Mouse (Mus musculus) heart, postnatal 4 days (tissue): Measurements from ENCODE around the gene Fsd1l. TPM values are rescaled to one million over a fixed set of nuclear protein-coding genes. Genes with fewer than 3 reads are reported as not detected.

ENCODE experiments used
- DNase-seq: peaks from one replicate; pipeline ENCODE4 v3.0.0; 2021
- total RNA-seq, 2 experiments: library from RNA; stranded (reverse); gene quantifications; 2 replicates each; pipeline ENCODE4 v1.2.3; 2021

Fsd1l gene
- 10 to 100 TPM; 34.4 to 40.0 TPM for total RNA-seq

DNA sequence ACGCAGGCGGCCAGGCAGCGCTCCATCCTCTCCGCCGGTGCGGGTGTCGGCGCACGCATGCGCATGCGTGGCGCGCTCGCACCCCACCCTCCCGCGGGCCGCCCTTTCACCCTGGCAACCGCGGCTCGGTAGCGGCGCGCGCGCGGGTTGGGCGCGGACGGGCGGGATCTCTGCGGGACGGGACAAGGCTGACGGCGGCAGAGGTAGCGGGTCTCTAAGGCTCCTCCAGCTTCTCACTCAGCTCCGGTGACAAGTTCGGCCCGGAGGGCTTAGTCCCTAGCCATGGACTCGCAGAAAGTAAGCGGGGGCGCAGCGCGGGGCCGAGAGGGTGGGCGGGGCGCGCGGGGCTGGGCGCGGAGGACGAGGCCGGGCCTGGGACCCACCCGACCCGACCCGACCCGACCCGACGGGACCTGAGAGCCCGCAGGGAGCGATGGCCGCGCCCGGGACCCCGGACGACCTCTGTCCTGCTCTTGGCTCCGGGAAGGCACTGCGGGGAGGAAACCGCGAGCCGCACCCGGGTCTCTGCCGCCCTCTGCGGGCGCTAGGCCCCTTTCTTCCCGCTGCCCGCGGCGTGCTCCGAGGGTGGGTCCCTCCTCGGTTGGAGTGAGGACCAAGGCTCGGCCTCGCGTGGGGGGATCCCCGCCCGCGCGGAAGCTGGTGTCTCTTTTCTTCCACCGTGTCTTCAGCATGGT lies at the start of gene Fsd1l:
Fsd1l (plus strand) TSS at position 156 of the 695 bp plus-strand sequence.
- DNase-seq: peak; percentile 83

- no peak for DNase-seq
Observed at GRCm38 (mm10) chr4:53587676-53588075, 43.6 kb upstream of the Fsd1l start.

- no peak for DNase-seq
Observed at GRCm38 (mm10) chr4:53588936-53589335, 42.3 kb upstream of the Fsd1l start.

DNA sequence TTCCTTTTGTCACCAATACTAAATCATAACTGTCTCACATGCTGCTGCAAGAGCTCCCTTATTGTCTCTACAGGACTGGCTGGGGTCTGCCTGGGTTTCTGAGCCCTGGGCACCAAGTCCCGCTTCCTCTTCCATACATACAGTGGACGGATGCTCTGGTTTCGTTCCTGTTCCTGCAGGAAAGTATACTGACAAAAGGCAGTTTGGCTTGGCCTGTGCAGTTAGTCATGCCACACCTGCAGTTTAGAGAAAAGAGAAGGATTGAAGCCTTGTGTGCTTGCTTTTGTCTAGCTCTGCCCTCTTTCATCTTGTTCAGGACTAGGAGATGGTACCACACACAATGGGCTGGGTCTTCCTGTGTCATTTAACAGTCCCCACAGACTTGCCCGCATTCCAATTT lies 41.8 kb upstream of the Fsd1l start:
- no peak for DNase-seq

DNA sequence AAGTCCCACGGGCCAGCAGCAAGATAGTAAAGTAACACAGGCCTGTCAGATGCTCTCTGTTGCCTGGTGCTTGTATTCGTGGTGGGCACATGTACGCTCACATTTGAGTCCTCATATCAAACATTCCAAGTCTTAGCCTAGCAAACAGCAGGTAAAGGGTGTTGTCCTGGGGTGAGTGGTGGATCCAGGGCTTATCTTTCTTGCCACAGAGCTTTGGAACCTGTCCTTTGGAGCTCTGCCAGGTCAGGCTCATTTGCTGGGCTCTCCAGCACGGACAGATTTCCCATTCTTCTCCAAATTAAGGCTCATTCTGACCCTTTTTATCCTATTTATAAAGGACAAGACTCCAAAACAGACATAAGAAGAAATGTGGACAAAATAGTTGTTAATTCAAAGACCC lies 41.1 kb upstream of the Fsd1l start:
- no peak for DNase-seq

GRCm38 (mm10) chr4:53590691-53591447 lies 40.4 kb upstream of the Fsd1l start:
- DNase-seq: no peak

GRCm38 (mm10) chr4:53591536-53591935 lies 39.7 kb upstream of the Fsd1l start:
- no peak for DNase-seq

- DNase-seq: peak; percentile 29
Observed at GRCm38 (mm10) chr4:53591941-53592340, 39.3 kb upstream of the Fsd1l start.

- DNase-seq: peak; percentile 62
Observed at GRCm38 (mm10) chr4:53592386-53592785, 38.9 kb upstream of the Fsd1l start.

DNA sequence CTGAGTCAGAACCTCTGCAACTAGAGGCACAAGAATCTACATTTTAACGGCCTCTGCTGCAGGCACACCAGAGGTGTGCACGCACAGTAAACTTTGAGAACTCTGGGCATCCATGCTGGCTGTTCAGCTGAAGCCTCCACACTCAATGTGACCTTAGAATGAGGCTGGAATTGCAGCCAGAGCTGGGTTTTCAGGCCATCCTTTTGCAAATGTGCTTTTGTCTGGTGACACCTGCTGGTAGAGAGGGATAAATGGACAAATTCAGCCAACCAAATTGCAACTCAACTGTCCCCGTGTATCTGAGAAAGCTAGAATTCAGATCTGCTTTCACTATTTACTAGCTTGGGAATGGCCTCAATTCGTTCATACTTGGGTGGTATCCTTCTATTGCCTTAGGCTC lies 37.1 kb upstream of the Fsd1l start:
- DNase-seq: peak; percentile 70

- no peak for DNase-seq
Observed at GRCm38 (mm10) chr4:53595246-53596062, 35.8 kb upstream of the Fsd1l start.

GRCm38 (mm10) chr4:53596063-53596895 lies 35.0 kb upstream of the Fsd1l start:
- DNase-seq: peak; percentile 19

GRCm38 (mm10) chr4:53600462-53600861 lies 30.8 kb upstream of the Fsd1l start:
- peak; percentile 38 for DNase-seq

GRCm38 (mm10) chr4:53614576-53615225 lies 16.6 kb upstream of the Fsd1l start:
- DNase-seq: no peak

DNA sequence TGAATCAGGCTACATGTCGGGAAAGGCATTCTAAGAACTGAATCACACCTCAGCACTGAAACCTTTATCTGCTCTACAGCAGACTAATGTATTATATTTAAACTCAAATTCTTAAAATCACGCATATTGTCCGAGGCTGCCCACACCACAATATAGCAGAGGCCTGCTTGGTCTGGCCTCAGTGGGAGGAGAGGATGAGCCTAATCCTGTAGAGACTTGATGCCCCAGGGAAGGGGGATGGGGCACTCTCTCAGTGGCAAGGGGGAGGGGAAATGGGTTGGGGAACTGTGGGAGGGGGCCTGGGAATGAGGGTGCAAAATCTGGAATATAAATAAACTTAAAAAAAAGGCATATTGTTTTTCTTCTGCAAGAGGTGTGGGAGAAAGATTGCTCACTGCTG lies 13.3 kb upstream of the Fsd1l start:
- no peak for DNase-seq

- DNase-seq: no peak
Observed at GRCm38 (mm10) chr4:53620104-53620503, 11.2 kb upstream of the Fsd1l start.

- no peak for DNase-seq
Observed at GRCm38 (mm10) chr4:53621084-53621483, 10.2 kb upstream of the Fsd1l start.

DNA sequence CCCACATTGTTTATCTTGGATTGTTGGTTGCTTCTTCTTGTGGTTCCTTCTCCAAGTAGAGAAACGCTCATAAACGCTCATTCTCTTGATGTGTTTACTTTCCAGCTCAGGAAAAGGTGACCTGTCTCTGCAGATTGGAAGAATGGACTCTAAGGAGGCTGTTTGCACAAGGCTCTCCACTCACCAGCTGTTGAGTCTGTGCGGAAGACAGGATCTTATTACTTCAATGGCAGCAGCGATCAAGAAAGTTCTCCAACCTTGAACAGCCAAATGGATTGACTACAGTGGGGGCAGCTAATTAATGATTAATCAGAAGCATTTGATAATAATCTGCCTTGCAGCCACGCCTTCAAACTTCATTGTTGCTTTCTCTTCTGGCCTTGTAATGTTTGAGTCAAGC lies 9.8 kb upstream of the Fsd1l start:
- DNase-seq: no peak

DNA sequence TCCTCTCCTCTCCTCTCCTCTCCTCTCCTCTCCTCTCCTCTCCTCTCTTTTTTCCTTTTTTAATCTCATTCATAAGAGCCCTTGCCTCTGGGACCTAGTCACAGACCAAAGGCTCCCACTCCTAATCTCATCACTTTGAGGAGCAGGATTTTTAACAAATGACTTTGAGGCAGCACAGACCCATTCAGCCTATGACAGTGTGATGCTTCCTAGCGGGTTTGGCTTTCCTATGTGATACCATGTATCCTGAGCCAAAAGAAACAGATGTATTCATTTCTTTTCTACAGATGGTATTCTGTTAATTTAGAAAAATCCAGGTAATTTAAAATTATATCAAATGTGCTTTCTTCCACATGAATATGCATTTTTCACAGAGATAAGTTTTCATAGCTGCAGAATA lies 7.6 kb upstream of the Fsd1l start:
- no peak for DNase-seq

GRCm38 (mm10) chr4:53624816-53625215 lies 6.5 kb upstream of the Fsd1l start:
- peak; percentile 63 for DNase-seq

DNA sequence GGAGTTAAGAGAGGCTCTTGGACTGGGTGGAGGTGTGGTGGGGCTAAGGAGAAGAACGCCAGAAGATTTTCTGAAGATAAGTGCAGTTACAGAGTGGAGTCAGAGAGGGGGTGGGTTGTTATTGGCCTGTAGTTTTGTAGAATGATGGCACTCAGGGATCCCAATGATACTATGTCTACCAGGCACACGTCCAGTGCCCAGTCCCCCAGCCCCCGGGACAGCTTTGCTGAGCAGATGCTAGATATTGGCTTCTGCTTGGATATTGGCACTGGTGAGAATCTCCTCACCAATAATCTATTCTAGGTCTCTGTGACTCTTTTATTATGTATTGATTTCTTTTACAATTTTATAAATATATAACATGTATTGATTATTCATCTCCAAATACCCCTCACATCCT lies 6.0 kb upstream of the Fsd1l start:
- DNase-seq: no peak

DNA sequence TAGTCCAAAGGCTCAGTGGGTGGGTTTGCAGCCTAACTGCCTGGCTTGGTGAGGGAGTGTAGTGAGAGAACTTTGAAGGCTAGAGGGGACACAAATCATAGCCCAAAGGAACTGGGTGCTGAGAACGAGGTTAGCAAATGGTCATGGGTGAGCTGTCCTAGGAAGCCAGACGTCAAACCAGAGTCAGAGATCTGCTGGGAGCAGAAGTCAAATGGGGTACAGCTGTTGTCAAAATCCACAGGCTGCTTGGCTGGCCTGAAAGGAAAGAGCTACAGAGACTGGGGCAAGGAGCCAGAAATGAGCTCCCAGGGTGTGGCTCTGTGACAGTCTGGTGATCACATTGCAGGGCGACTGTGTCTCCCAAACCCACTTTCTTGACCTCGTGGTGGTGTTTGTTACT lies 2.3 kb upstream of the Fsd1l start:
- DNase-seq: peak; percentile 76
